Mouse (Mus musculus) left cerebral cortex, adult 9 months (tissue): ENCODE results near the gene Acmsd.
A peak's percentile ranks its signal among the peaks of the same experiment; 100 is the strongest.
"Not testable (repeated sequence)": the region's sequence is repeated elsewhere in the genome, so short reads cannot be mapped to it uniquely, and the experiment has no call there.

Experiments
- DNase-seq, 2 experiments: peaks; one replicate each; pipeline ENCODE4 v3.0.0; 2022; ENCODE audit warnings: low spot score in 2 of 2

Gene Acmsd

DNA sequence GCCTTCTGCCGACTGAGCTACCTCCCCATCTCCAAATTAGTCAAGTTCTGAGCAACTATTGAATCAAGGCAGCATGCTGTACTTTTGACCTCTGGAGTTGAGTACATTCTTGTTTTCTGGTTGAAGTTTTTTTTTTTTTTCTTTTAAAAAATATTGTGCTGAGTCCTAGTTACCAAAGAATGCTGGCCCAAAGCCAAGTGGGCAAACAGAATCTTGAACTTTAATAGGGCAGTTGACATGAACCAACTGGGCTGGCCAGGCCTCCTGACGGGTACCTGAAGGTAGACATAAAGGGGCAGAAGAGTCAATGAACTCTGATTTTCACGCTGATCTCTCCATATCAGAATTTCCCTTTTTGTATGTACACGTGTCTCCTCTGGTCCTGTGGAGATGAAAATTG, at the start of gene Acmsd:
TSS of gene Acmsd (plus strand) at position 318 of the 400 bp plus-strand sequence.
- DNase-seq, result no peak

DNA sequence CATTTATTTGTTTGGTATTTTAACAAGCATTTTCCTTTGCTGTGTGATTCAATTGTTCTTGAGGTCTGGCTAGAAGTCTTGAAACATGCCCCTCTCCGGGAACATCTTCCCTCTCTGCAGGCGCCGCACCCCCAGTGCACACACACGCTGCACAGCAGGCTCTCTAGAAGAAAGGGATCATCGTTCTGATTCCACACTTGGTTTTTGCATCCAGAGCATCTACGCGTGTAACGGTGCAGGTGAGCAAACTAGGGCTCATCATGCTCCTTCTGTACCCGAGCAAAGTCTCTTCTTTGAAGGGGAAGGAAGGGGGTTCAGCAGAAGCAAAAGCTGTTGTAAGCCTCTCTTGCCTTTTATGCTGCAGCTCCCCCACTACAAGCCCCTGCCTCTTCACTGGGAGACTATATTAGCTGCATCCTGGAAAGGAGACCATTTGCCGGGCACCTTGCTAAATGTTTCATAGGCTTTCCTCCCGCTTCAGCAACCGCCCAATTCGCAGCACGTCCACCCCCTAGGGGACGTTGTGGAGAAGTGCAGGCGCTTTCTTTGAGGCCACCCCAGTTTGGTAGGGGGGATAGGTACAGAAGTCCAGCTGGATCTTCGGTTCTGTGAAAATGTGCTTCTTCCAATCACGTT, 49.6 kb upstream of the Acmsd start, which contains the start of gene Tmem163:
TSS of gene Tmem163 (minus strand) at position 51 of the 636 bp plus-strand sequence.
- no peak for DNase-seq

- peak in 1 of 2 experiments; percentile 17 for DNase-seq
These were observed 32.7 kb upstream of the Acmsd start for GRCm38 (mm10) chr1:127696533-127696932.

DNA sequence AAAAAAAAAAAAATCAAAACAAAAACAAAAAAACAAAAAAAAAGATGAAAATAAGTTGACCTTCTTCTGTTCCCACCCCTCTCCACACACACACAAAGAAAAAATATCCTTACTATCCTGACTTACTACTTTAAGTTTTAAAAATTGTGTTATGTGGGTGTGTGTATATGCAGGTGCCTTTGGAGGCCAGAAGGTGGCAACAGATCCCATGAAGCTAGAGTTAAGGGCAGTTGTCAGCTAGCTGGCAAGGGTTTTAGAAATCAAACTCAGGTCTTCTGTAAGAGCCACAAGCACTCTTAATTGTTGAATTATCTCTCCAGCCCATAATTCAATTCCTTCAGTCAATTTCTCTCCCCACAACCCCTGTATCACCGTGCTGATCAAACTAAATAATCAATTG, 27.0 kb upstream of the Acmsd start:
- DNase-seq, result no peak

DNA sequence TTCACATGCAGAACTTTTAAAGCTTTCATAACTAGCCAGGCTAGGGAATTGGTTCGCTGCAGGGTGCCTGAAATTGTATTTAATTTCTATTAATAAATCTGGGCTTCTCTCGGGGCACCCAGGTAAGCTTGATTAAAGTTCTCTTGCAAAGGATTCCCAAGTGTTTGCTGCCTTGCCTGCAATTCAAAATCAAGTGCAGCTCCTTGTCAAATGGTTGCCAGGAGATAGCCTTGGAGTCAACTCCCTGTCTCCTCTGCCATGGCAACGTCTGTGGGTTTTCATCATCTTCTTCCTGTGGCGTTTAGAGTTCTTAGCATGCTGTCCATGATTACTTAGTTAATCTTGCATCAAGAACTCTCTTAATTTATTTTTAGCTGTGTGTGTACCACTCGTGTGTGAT, 22.9 kb upstream of the Acmsd start:
- DNase-seq, result peak; percentile 6 to 14

DNA sequence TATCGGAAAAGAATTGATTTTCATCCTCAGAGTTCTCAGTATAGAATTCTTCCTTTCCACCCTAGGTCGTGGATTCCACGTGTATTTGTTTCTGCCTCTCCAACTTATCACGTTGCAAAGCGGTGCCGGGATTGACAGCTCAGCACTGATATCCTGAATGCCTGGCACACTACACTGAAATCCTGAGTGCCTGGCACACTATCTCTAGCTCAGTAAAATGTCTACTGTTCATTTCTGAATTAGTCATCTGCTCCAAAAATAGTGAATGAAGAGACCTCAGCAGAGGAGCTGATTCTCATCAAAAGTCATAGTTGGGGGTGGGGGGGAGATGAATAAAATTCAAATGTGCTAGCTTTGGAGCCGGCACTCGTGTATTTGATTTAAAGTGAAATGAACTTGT, 12.8 kb upstream of the Acmsd start:
- peak; percentile 21 to 30 for DNase-seq

- no peak for DNase-seq
These were observed 10.9 kb upstream of the Acmsd start for GRCm38 (mm10) chr1:127718290-127718689.

DNA sequence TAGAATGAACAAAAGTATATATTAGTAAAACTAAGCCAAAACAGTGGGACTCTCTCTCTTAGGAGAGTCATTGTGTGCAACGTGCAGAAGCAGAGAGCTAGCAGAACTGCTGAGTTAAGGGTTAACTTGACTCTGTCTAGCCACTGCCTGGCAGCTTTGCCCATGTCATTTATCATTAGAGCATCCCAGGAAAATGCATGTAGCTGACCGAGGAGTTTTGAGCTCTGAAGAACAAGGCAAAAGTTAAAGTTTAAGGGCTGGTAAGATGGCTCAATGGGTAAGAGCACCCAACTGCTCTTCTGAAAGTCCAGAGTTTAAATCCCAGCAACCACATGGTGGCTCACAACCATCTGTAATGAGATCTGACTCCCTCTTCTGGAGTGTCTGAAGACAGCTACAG, 5.6 kb upstream of the Acmsd start:
- DNase-seq, result no peak

DNA sequence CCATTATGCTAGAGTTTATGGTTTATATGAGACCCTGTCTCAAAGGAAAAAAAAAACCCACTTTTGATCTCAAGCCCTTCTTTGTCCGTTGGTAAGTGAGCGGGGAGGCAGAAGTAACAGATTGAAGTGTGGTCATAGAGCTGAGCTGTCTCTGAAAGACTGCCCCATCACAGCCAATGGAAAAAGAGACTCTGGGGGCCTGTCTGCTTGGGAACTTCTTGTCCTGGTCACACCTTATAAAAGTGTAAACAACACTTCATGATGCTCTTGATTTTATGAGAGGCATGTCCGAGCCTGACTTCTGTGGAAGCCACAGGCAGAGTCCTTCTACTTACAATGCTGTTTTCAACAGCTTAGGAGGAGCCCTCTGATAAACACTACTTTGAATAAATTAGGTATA, 1.9 kb downstream of the Acmsd start:
- no peak for DNase-seq

GRCm38 (mm10) chr1:127732435-127732834, 3.2 kb downstream of the Acmsd start:
- DNase-seq, result no peak

DNA sequence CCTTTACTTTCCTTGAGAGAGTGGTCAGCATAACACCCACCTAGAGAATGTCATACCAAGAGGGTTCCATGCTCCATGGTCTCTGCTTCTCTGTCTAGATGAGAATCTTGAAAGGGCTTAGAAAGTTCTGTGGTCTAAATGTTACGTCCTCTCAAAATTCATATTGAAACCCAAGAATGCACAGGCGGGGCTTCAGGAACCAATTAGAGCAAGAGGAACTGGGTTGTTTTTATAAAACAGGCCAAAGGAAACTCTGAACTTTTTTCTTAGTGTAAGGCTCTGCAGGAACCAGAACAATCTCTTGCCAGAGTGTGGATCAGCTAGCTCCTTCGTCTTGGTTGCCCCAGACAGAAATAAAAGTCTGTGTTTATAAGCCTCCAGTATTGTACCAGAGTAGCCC, 3.6 kb downstream of the Acmsd start:
- no peak for DNase-seq

GRCm38 (mm10) chr1:127735356-127735755, 6.1 kb downstream of the Acmsd start:
- DNase-seq, result no peak

DNA sequence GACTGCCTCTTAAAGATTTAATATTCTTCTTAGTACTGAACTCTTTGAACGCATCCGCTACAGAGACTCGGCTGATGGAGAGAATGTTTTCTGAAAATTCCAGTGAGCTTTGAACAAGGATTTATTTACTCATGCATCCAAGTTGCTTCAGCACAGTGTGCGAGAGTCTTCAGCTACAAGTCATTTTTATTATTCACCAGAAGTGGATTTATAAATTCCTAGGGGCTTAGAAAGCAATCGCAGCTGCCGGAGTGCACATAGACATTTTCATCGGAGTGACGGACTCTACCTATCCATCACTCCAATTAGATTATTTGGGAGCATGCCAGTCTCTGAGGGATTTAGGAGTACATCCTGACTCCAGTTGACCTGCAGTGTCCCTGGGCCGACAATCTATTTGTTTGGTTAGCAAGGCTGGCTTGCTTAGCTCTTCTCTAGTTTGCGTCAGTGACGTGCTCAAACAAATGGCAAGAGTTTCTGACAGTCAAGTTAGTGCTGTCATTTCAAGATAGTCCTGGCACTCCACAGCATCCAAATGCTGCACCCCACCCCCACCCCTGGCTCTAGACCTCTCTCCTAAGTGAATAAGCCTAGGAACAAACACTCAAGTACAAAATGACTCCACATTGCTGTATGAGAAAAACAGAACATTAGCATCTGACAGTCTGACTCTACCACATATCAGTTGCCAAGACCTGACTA, 21.3 kb downstream of the Acmsd start:
- no peak for DNase-seq

DNA sequence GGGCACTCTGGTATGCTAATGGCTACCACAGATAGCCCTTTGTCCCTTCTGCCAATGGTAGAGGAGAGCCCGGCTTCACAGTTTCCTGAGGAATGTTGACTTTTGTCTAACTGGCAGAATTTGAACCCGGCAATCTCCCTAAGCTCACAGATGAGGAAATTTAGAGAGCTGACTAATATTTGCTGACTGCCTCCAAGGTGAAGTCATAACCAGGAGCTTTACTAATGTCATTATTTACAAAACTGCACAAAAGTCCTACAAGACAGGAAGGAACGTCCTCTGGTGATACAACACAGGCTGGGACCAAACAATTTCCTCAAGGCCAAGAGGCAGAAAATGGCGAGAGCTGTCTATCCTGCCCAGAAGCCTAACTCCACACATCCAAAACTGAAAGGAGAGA, 26.6 kb downstream of the Acmsd start:
- DNase-seq, result no peak

GRCm38 (mm10) chr1:127756331-127757163, 27.3 kb downstream of the Acmsd start:
- no peak for DNase-seq

DNA sequence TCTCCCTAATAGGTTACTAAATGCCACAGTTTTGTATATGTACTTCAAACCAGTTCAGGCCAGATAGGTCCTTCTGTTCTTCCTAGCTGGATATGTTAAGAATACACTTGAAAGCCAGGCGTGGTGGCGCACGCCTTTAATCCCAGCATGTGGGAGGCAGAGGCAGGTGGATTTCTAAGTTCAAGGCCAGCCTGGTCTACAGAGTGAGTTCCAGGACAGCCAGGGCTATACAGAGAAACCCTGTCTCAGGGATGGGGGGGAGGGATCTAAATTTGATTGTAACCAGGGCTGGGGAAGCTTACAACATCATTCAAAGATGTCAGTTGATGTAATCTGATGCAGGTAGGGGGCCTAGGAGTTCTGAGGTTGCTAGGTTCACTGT, 27.9 kb downstream of the Acmsd start:
- DNase-seq, result not testable (repeated sequence)

GRCm38 (mm10) chr1:127765468-127765867, 36.3 kb downstream of the Acmsd start:
- no peak for DNase-seq

DNA sequence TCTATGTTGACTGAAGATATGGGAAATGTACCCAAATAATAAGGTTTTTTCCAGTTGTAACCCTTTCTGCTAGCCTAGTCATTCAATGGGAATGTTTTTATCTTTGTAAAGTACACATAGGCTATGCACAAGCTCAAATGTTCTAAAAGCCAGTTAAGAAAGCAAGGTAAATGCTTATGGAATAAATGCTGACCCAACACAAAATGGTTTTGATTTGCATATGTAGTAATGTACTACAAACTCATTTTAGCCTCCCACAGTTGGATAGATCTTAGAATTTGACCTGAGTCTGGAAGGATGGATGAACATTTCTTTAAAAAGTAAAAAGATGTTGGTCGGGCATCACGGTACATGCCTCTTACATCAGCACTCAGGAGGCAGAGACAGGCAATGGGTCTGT, 37.5 kb downstream of the Acmsd start:
- DNase-seq, result no peak

DNA sequence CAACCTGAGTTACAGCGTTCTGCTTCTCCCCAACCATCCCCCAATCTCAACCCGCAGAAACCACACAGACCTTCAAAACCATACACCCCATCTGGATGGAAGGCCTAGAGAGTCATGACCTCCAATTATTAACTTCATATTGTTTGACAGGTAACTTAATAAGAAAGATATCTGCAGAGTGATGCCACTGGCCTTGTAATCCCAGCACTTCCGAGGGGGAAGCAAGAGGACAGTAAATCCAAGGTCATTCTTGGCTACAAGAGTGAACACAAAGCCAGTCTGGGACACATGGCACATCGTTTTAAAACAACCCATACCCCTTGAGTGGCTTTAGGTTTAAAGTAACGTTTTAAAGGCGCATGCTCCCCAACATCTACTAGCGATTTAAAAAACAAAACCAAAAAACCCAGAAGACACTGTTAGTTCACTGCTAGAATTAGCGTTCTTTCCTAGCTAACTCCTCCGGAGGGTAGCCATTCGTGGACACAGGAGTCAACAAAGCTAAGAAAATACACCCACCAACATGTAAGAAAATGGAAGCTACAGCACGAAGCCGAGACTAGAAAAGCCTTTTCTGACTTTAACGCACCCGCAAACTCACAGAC, 44.1 kb downstream of the Acmsd start:
- no peak for DNase-seq

DNA sequence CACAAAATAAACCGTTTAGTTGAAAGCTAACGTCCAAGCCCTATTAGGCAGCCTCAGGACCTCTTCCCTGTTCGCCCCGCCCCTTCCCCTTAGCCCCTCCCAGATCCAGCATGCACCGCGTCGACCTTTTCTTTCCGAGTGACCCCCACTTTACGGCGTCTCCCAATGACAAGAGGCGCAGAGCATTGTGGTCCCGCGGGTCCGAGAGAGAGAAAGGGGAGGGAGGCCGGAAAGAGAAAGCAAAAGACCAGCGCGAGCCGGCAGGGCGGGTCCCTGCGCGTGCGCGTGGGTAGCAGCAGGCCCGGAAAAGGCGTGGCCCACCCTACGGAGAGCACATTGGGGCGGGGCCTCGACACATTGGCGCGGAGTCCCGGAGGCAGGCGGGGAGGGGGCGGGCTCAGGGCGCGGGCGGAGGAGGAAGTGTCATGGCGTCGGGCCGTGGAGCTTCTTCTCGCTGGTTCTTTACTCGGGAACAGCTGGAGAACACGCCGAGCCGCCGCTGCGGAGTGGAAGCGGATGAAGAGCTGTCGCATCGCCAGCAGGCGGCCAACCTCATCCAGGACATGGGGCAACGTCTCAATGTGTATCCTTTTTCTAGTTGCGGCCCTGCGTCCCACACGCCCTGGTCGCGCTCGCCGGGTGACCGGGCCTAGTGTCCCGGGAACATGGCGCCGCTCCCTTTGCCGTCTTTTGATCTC, 44.7 kb downstream of the Acmsd start, which contains the start of gene Ccnt2:
TSS of gene Ccnt2 (plus strand) at position 362 of the 698 bp plus-strand sequence.
- peak; percentile 99 for DNase-seq

DNA sequence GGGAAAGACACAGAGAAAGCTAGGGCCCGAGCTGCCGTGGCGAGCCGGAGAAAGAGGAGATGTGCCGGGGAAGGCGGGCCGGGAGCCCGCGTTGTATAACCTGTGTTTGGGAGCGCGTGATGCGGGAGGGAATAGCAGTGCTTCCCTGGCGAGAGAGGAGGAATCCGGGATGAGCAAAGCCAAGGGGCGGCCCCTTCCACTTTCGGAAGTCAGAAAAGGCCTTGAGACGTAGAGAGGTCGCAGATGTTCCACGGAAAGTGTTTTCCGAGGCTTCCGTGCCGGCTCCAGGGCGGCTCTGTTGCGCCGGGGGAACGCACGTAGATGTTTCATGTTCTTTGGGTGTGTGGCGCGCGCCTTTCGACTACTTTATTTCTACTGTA, 45.3 kb downstream of the Acmsd start:
- DNase-seq, result no peak
